Mouse (Mus musculus) neural tube, embryonic 15.5 days (tissue): ENCODE measurements around the gene Tspan9. TPM values are rescaled to one million over a fixed set of nuclear protein-coding genes. Genes with fewer than 3 reads are reported as not detected.

Source experiments
- ATAC-seq: fragments of 200-750 bp; cut with Nextera tagmentation; 2 replicates; pipeline ENCODE4 v1.8.0; 2017; ENCODE audit warnings: mild to moderate bottlenecking, moderate TSS enrichment, moderate library complexity; ENCODE audit not compliant: low FRiP score
- H3K27ac ChIP-seq: fragments of 300-500 bp; sonication (generic); replicated peaks from 2 replicates; pipeline ENCODE4 v1.5.1; 2015; ENCODE audit warnings: mild to moderate bottlenecking, inconsistent platforms
- H3K27me3 ChIP-seq: fragments of 300-500 bp; sonication (generic); replicated peaks from 2 replicates; pipeline ENCODE4 v1.6.1; 2015; ENCODE audit warnings: inconsistent platforms
- H3K36me3 ChIP-seq: fragments of 300-500 bp; sonication (generic); 2 replicates; pipeline ENCODE4 v1.6.1; 2015; ENCODE audit warnings: inconsistent platforms
- H3K4me1 ChIP-seq: fragments of 300-500 bp; sonication (generic); 2 replicates; pipeline ENCODE4 v1.6.1; 2015; ENCODE audit warnings: inconsistent platforms
- H3K4me2 ChIP-seq: fragments of 300-500 bp; sonication (generic); 2 replicates; pipeline ENCODE4 v1.6.1; 2015; ENCODE audit warnings: inconsistent platforms, mild to moderate bottlenecking, moderate library complexity
- H3K4me3 ChIP-seq: fragments of 300-500 bp; sonication (generic); replicated peaks from 2 replicates; pipeline ENCODE4 v1.5.1; 2015; ENCODE audit warnings: mild to moderate bottlenecking, inconsistent platforms
- H3K9ac ChIP-seq: fragments of 300-500 bp; sonication (generic); replicated peaks from 2 replicates; pipeline ENCODE4 v1.6.1; 2015; ENCODE audit warnings: mild to moderate bottlenecking, inconsistent platforms
- H3K9me3 ChIP-seq: fragments of 300-500 bp; sonication (generic); replicated peaks from 2 replicates; pipeline ENCODE4 v1.6.1; 2016; ENCODE audit warnings: inconsistent platforms
- WGBS: fragments of 180-500 bp; shearing (Covaris S2); methylation state at CpG from one replicate; pipeline ENCODE4 v1.1.7; 2015; ENCODE audit warnings: mixed read lengths; 5-methylcytosine and 5-hydroxymethylcytosine counted together
- polyA plus RNA-seq: library from polyadenylated mRNA; unstranded; fragments of >200 nt; fragmentation: Nextera tagmentation; extraction: Ambion mirVana; gene quantifications from 2 replicates; pipeline ENCODE4 v1.2.1, GENCODE M21; 2015

Gene Tspan9
- polyA plus RNA-seq, 1 experiment from 2014 or later, result 48.3 TPM

- Histone ChIP-seq H3K9ac (no peak overlapping the region), H3K4me1 (peaks cover 46% of the 10 kb centered on the region), H3K4me2 (no peak overlapping the region), H3K36me3 (no peaks in the 10 kb centered on the region), H3K4me3 (no peak overlapping the region), H3K27me3 (no peaks in the 10 kb centered on the region), H3K9me3 (no peaks in the 10 kb centered on the region), H3K27ac (no peak overlapping the region)
- ATAC-seq, result no peak
- 84% methylated on average over 16 of the region's 16 CpGs for WGBS
Observed at GRCm38 (mm10) chr6:128004544-128004943, 138.8 kb downstream of the Tspan9 start.

- H3K4me1 ChIP-seq, result peaks cover 44% of the 10 kb centered on the region
- H3K9ac ChIP-seq, result no peak overlapping the region
- no peaks in the 10 kb centered on the region for H3K27me3 ChIP-seq
- no peaks in the 10 kb centered on the region for H3K36me3 ChIP-seq
- no peak overlapping the region for H3K4me3 ChIP-seq
- H3K27ac ChIP-seq, result no peak overlapping the region
- H3K9me3 ChIP-seq, result no peaks in the 10 kb centered on the region
- no peak for ATAC-seq
- no peak overlapping the region for H3K4me2 ChIP-seq
- WGBS, result 70% methylated on average over 5 of the region's 5 CpGs
Observed at GRCm38 (mm10) chr6:128003542-128003941, 139.9 kb downstream of the Tspan9 start.

- H3K9ac ChIP-seq, result no peak overlapping the region
- H3K27me3 ChIP-seq, result no peaks in the 10 kb centered on the region
- H3K4me2 ChIP-seq, result no peak overlapping the region
- peaks cover 39% of the 10 kb centered on the region for H3K4me1 ChIP-seq
- no peaks in the 10 kb centered on the region for H3K9me3 ChIP-seq
- no peak for ATAC-seq
- 88% methylated on average over 4 of the region's 4 CpGs for WGBS
- H3K36me3 ChIP-seq, result no peaks in the 10 kb centered on the region
- H3K4me3 ChIP-seq, result no peak overlapping the region
- H3K27ac ChIP-seq, result no peak overlapping the region
Observed at GRCm38 (mm10) chr6:128002667-128003066, 140.7 kb downstream of the Tspan9 start.

- H3K9ac ChIP-seq, result no peak overlapping the region
- no peak overlapping the region for H3K4me2 ChIP-seq
- ATAC-seq, result no peak; the same call in 1 of the 2 replicates
- H3K27me3 ChIP-seq, result no peaks in the 10 kb centered on the region
- H3K9me3 ChIP-seq, result no peaks in the 10 kb centered on the region
- peaks cover 33% of the 10 kb centered on the region for H3K4me1 ChIP-seq
- H3K4me3 ChIP-seq, result no peak overlapping the region
- H3K36me3 ChIP-seq, result no peaks in the 10 kb centered on the region
- H3K27ac ChIP-seq, result no peak overlapping the region
- WGBS, result 62% methylated on average over 10 of the region's 10 CpGs
Observed at GRCm38 (mm10) chr6:128002104-128002503, 141.3 kb downstream of the Tspan9 start.

- Histone ChIP-seq H3K4me3 (no peak overlapping the region), H3K9me3 (no peaks in the 10 kb centered on the region), H3K4me2 (no peak overlapping the region), H3K27me3 (no peaks in the 10 kb centered on the region), H3K36me3 (no peaks in the 10 kb centered on the region), H3K27ac (no peak overlapping the region), H3K4me1 (peaks cover 30% of the 10 kb centered on the region), H3K9ac (no peak overlapping the region)
- 76% methylated on average over 1 of the region's 1 CpGs for WGBS
- ATAC-seq, result no peak
Observed at GRCm38 (mm10) chr6:128001587-128001986, 141.8 kb downstream of the Tspan9 start.

- peaks cover 24% of the 10 kb centered on the region for H3K4me1 ChIP-seq
- ATAC-seq, result no peak
- H3K36me3 ChIP-seq, result no peaks in the 10 kb centered on the region
- 63% methylated on average over 2 of the region's 3 CpGs for WGBS
- H3K9me3 ChIP-seq, result no peaks in the 10 kb centered on the region
- no peaks in the 10 kb centered on the region for H3K27me3 ChIP-seq
- H3K4me2 ChIP-seq, result no peak overlapping the region
- H3K4me3 ChIP-seq, result no peak overlapping the region
- no peak overlapping the region for H3K9ac ChIP-seq
- H3K27ac ChIP-seq, result no peak overlapping the region
Observed at GRCm38 (mm10) chr6:128000777-128001176, 142.6 kb downstream of the Tspan9 start.

GRCm38 (mm10) chr6:127999118-127999517 lies 144.3 kb downstream of the Tspan9 start:
- WGBS, result 98% methylated on average over 2 of the region's 2 CpGs
- Histone ChIP-seq H3K27ac (no peak overlapping the region), H3K4me1 (peaks cover 16% of the 10 kb centered on the region), H3K27me3 (no peaks in the 10 kb centered on the region), H3K9ac (no peak overlapping the region), H3K4me2 (no peak overlapping the region), H3K4me3 (no peak overlapping the region), H3K9me3 (no peaks in the 10 kb centered on the region), H3K36me3 (no peaks in the 10 kb centered on the region)
- no peak for ATAC-seq

GRCm38 (mm10) chr6:127996928-127997327 lies 146.5 kb downstream of the Tspan9 start:
- ATAC-seq, result no peak
- H3K4me3 ChIP-seq, result no peak overlapping the region
- no peaks in the 10 kb centered on the region for H3K9me3 ChIP-seq
- H3K27ac ChIP-seq, result no peak overlapping the region
- H3K9ac ChIP-seq, result no peak overlapping the region
- H3K4me1 ChIP-seq, result peaks cover 8% of the 10 kb centered on the region
- H3K4me2 ChIP-seq, result no peak overlapping the region
- H3K36me3 ChIP-seq, result no peaks in the 10 kb centered on the region
- H3K27me3 ChIP-seq, result no peaks in the 10 kb centered on the region
- WGBS, result 88% methylated on average over 5 of the region's 5 CpGs

- Histone ChIP-seq H3K4me1 (peaks cover 19% of the 10 kb centered on the region), H3K36me3 (no peaks in the 10 kb centered on the region), H3K4me3 (no peak overlapping the region), H3K9ac (no peak overlapping the region), H3K4me2 (no peak overlapping the region), H3K9me3 (no peaks in the 10 kb centered on the region), H3K27ac (no peak overlapping the region), H3K27me3 (no peaks in the 10 kb centered on the region)
- no peak for ATAC-seq
- 71% methylated on average over 8 of the region's 8 CpGs for WGBS
Observed at GRCm38 (mm10) chr6:127992993-127993392, 150.4 kb downstream of the Tspan9 start.

- H3K36me3 ChIP-seq, result no peaks in the 10 kb centered on the region
- no peaks in the 10 kb centered on the region for H3K27me3 ChIP-seq
- no peak overlapping the region for H3K9ac ChIP-seq
- H3K27ac ChIP-seq, result no peak overlapping the region
- peaks cover 19% of the 10 kb centered on the region for H3K4me1 ChIP-seq
- H3K4me2 ChIP-seq, result no peak overlapping the region
- 90% methylated on average over 11 of the region's 11 CpGs for WGBS
- no peaks in the 10 kb centered on the region for H3K9me3 ChIP-seq
- no peak overlapping the region for H3K4me3 ChIP-seq
- ATAC-seq, result no peak
Observed at GRCm38 (mm10) chr6:127991509-127992176, 151.8 kb downstream of the Tspan9 start.

GRCm38 (mm10) chr6:127989624-127990212 lies 153.7 kb downstream of the Tspan9 start:
- WGBS, result 68% methylated on average over 11 of the region's 11 CpGs

GRCm38 (mm10) chr6:127988944-127989494 lies 154.4 kb downstream of the Tspan9 start:
- Histone ChIP-seq H3K27me3 (peaks cover 3% of the 10 kb centered on the region; the same call in 1 of the 2 replicates), H3K9me3 (no peaks in the 10 kb centered on the region), H3K4me2 (no peak overlapping the region), H3K27ac (0 out of 2 replicates have a peak overlapping the region, but pooled peaks have one; percentile 39), H3K9ac (no peak overlapping the region), H3K36me3 (no peaks in the 10 kb centered on the region), H3K4me1 (peaks cover 28% of the 10 kb centered on the region), H3K4me3 (no peak overlapping the region)
- 67% methylated on average over 12 of the region's 12 CpGs for WGBS
- no peak for ATAC-seq

More at GRCm38 (mm10) chr6:127989624-127990212, 153.7 kb downstream of the Tspan9 start:
- no peaks in the 10 kb centered on the region for H3K27me3 ChIP-seq
- H3K9me3 ChIP-seq, result no peaks in the 10 kb centered on the region
- peak overlapping the region; percentile 39; the same call in 1 of the 2 replicates for H3K27ac ChIP-seq
- ATAC-seq, result peak; percentile 58; the same call in 1 of the 2 replicates
- H3K4me2 ChIP-seq, result no peak overlapping the region
- no peak overlapping the region for H3K9ac ChIP-seq
- H3K4me1 ChIP-seq, result peaks cover 28% of the 10 kb centered on the region
- H3K36me3 ChIP-seq, result no peaks in the 10 kb centered on the region
- H3K4me3 ChIP-seq, result no peak overlapping the region
